Mouse (Mus musculus) limb, embryonic 14.5 days (tissue): ENCODE results near the gene Slc4a1. TPM values are rescaled to one million over a fixed set of nuclear protein-coding genes. Genes with fewer than 3 reads are reported as not detected.
A peak's percentile ranks its signal among the peaks of the same experiment; 100 is the strongest.

ENCODE experiments used
- ATAC-seq: fragments of 200-750 bp; cut with Nextera tagmentation; 2 replicates; pipeline ENCODE4 v1.8.0; 2017; ENCODE audit warnings: low read depth, moderate number of reproducible peaks, moderate TSS enrichment; ENCODE audit not compliant: low FRiP score
- DNase-seq: peaks from one replicate; pipeline ENCODE4 v3.0.0-alpha.2; 2015; ENCODE audit warnings: low spot score
- H3K27ac ChIP-seq: fragments of 300-500 bp; sonication (generic); replicated peaks from 2 replicates; pipeline ENCODE4 v1.5.1; 2014; ENCODE audit warnings: low read depth, mild to moderate bottlenecking, low read length, moderate library complexity, mixed read lengths
- H3K27me3 ChIP-seq: fragments of 300-500 bp; sonication (generic); 2 replicates; pipeline ENCODE4 v1.6.1; 2014; ENCODE audit warnings: low read length, mixed read lengths; ENCODE audit not compliant: control insufficient read depth, insufficient read depth
- H3K36me3 ChIP-seq: fragments of 300-500 bp; sonication (generic); 2 replicates; pipeline ENCODE4 v1.6.1; 2014; ENCODE audit warnings: mild to moderate bottlenecking, low read length, moderate library complexity, mixed read lengths; ENCODE audit not compliant: control insufficient read depth, insufficient read depth
- H3K4me1 ChIP-seq: fragments of 300-500 bp; sonication (generic); 2 replicates; pipeline ENCODE4 v1.6.1; 2014; ENCODE audit warnings: antibody characterized with exemption, low read length, mixed read lengths; ENCODE audit not compliant: control insufficient read depth, insufficient read depth
- H3K4me2 ChIP-seq: fragments of 300-500 bp; sonication (generic); replicated peaks from 2 replicates; pipeline ENCODE4 v1.6.1; 2014; ENCODE audit warnings: low read depth, mild to moderate bottlenecking, low read length, moderate library complexity; ENCODE audit not compliant: severe bottlenecking
- H3K4me3 ChIP-seq: fragments of 300-500 bp; sonication (generic); replicated peaks from 2 replicates; pipeline ENCODE4 v1.5.1; 2014; ENCODE audit warnings: low read length
- H3K9ac ChIP-seq: fragments of 300-500 bp; sonication (generic); 2 replicates; pipeline ENCODE4 v1.6.1; 2014; ENCODE audit warnings: mild to moderate bottlenecking, low read depth, low read length, moderate library complexity; ENCODE audit not compliant: severe bottlenecking
- H3K9me3 ChIP-seq: fragments of 300-500 bp; sonication (generic); 2 replicates; pipeline ENCODE4 v1.6.1; 2016; ENCODE audit warnings: low read length; ENCODE audit not compliant: control insufficient read depth
- POLR2A ChIP-seq: fragments of 200-500 bp; IDR thresholded peaks from 2 replicates; pipeline ENCODE4 v1.8.0; 2012; ENCODE audit warnings: inconsistent platforms, mild to moderate bottlenecking, moderate library complexity, borderline replicate concordance; ENCODE audit not compliant: insufficient read depth, insufficient read length; ENCODE audit errors: extremely low read depth
- WGBS: fragments of 180-500 bp; shearing (Covaris S2); extraction: QIAGEN DNeasy Blood & Tissue Kit; methylation state at CpG from one replicate; pipeline ENCODE4 v1.1.7; 2014; 5-methylcytosine and 5-hydroxymethylcytosine counted together
- polyA plus RNA-seq, 2 experiments: library from polyadenylated mRNA; depleted of rRNA in 1 of 2; stranded (reverse) in 1 of 2; unstranded in 1 of 2; fragments of >200 nt; fragmentation: Nextera tagmentation in 1 of 2; extraction: Ambion mirVana in 1 of 2; gene quantifications; 2 replicates each; pipeline versions ENCODE4 v1.2.1 to v1.2.3; 2012 to 2014

Slc4a1 gene
- polyA plus RNA-seq, 2 experiments = 3.5 to 6.6 TPM

GRCm38 (mm10) chr11:102327250-102327649 is 38.8 kb downstream of the Slc4a1 start:
- Histone ChIP-seq H3K4me2 (no peak overlapping the region), H3K9me3 (no peaks in the 10 kb centered on the region), H3K27ac (no peak overlapping the region), H3K4me3 (no peak overlapping the region), H3K36me3 (no peaks in the 10 kb centered on the region), H3K9ac (no peak overlapping the region), H3K4me1 (no peaks in the 10 kb centered on the region), H3K27me3 (no peaks in the 10 kb centered on the region)
- no peak for DNase-seq
- ATAC-seq = no peak
- no peak for TF ChIP-seq POLR2A
- WGBS = 67% methylated on average over 5 of the region's 5 CpGs

GRCm38 (mm10) chr11:102323516-102323915 is 42.5 kb downstream of the Slc4a1 start:
- TF ChIP-seq POLR2A = no peak
- Histone ChIP-seq H3K4me1 (no peaks in the 10 kb centered on the region), H3K9ac (no peak overlapping the region), H3K9me3 (no peaks in the 10 kb centered on the region), H3K36me3 (no peaks in the 10 kb centered on the region), H3K27me3 (no peaks in the 10 kb centered on the region), H3K4me2 (no peak overlapping the region), H3K27ac (no peak overlapping the region), H3K4me3 (no peak overlapping the region)
- WGBS = 81% methylated on average over 1 of the region's 1 CpGs
- no peak for ATAC-seq
- no peak for DNase-seq

GRCm38 (mm10) chr11:102321931-102322330 is 44.1 kb downstream of the Slc4a1 start:
- no peaks in the 10 kb centered on the region for H3K9me3 ChIP-seq
- ATAC-seq (no peak), DNase-seq (no peak)
- H3K9ac ChIP-seq = no peak overlapping the region
- no peak overlapping the region for H3K27ac ChIP-seq
- no peak overlapping the region for H3K4me3 ChIP-seq
- H3K27me3 ChIP-seq = no peaks in the 10 kb centered on the region
- H3K4me1 ChIP-seq = no peaks in the 10 kb centered on the region
- H3K36me3 ChIP-seq = no peaks in the 10 kb centered on the region
- H3K4me2 ChIP-seq = no peak overlapping the region
- 69% methylated on average over 6 of the region's 6 CpGs for WGBS
- TF ChIP-seq POLR2A = no peak

DNA sequence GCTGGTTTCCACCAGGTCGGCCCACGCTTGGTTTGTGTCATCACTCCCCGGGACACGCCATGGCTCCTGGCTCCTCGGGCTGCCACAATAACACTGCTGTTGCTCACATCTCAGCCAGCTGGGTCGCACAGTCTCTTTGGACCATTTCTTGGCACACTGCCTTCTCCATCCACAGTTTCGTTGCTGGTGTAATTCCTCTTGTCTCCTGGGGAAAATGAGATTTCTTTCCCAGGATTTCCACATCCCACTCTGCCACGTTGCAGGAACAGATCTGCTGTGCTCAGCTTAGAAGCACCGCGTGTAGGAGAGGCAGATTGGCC is 45.4 kb downstream of the Slc4a1 start:
- Histone ChIP-seq H3K9me3 (no peaks in the 10 kb centered on the region), H3K4me3 (peak overlapping the region; percentile 100), H3K36me3 (no peaks in the 10 kb centered on the region), H3K9ac (peak overlapping the region; percentile 99), H3K4me2 (peak overlapping the region; percentile 94), H3K27me3 (no peaks in the 10 kb centered on the region), H3K4me1 (peaks cover 8% of the 10 kb centered on the region), H3K27ac (peak overlapping the region; percentile 98)
- ATAC-seq = no peak
- DNase-seq = peak; percentile 87
- 8% methylated on average over 10 of the region's 10 CpGs for WGBS
- TF ChIP-seq POLR2A = peak; percentile 19; the same call in 1 of the 2 replicates

GRCm38 (mm10) chr11:102319941-102320685 is 45.9 kb downstream of the Slc4a1 start:
- peaks cover 3% of the 10 kb centered on the region for H3K36me3 ChIP-seq
- peak overlapping the region; percentile 99 for H3K9ac ChIP-seq
- H3K9me3 ChIP-seq = no peaks in the 10 kb centered on the region
- peak overlapping the region; percentile 98 for H3K27ac ChIP-seq
- H3K27me3 ChIP-seq = no peaks in the 10 kb centered on the region
- WGBS = under 1% methylated on average over 38 of the region's 38 CpGs
- DNase-seq (peak; percentile 86), ATAC-seq (peak; percentile 34; the same call in 1 of the 2 replicates)
- peak overlapping the region; percentile 94 for H3K4me2 ChIP-seq
- peaks cover 9% of the 10 kb centered on the region for H3K4me1 ChIP-seq
- H3K4me3 ChIP-seq = peak overlapping the region; percentile 100
- peak; percentile 83; the same call in 1 of the 2 replicates for TF ChIP-seq POLR2A
